Mouse (Mus musculus) midbrain, embryonic 12.5 days (tissue): Measurements from ENCODE around the gene Abr. TPM values are rescaled to one million over a fixed set of nuclear protein-coding genes. Genes with fewer than 3 reads are reported as not detected.

Experiments used
- ATAC-seq: fragments of 200-750 bp; cut with Nextera tagmentation; 2 replicates; pipeline ENCODE4 v1.8.0; 2017; ENCODE audit warnings: low read depth, moderate TSS enrichment, moderate library complexity; ENCODE audit not compliant: low FRiP score
- H3K27ac ChIP-seq: fragments of 300-500 bp; sonication (generic); replicated peaks from 2 replicates; pipeline ENCODE4 v1.5.1; 2016; ENCODE audit warnings: mild to moderate bottlenecking
- H3K27me3 ChIP-seq: fragments of 300-500 bp; sonication (generic); 2 replicates; pipeline ENCODE4 v1.6.1; 2016; ENCODE audit warnings: mild to moderate bottlenecking
- H3K36me3 ChIP-seq: fragments of 300-500 bp; sonication (generic); 2 replicates; pipeline ENCODE4 v1.6.1; 2016
- H3K4me1 ChIP-seq: fragments of 300-500 bp; sonication (generic); 2 replicates; pipeline ENCODE4 v1.6.1; 2016
- H3K4me2 ChIP-seq: fragments of 300-500 bp; sonication (generic); replicated peaks from 2 replicates; pipeline ENCODE4 v1.6.1; 2016; ENCODE audit warnings: mild to moderate bottlenecking, moderate library complexity
- H3K4me3 ChIP-seq: fragments of 300-500 bp; sonication (generic); 2 replicates; pipeline ENCODE4 v1.5.1; 2016; ENCODE audit warnings: mild to moderate bottlenecking
- H3K9ac ChIP-seq: fragments of 300-500 bp; sonication (generic); replicated peaks from 2 replicates; pipeline ENCODE4 v1.6.1; 2016; ENCODE audit warnings: mild to moderate bottlenecking, moderate library complexity
- H3K9me3 ChIP-seq: fragments of 300-500 bp; sonication (generic); 2 replicates; pipeline ENCODE4 v1.6.1; 2016; ENCODE audit warnings: mild to moderate bottlenecking
- WGBS: fragments of 180-500 bp; shearing (Covaris S2); methylation state at CpG from one replicate; pipeline ENCODE4 v1.1.7; 2016; 5-methylcytosine and 5-hydroxymethylcytosine counted together
- polyA plus RNA-seq: library from polyadenylated mRNA; unstranded; fragments of >200 nt; fragmentation: Nextera tagmentation; extraction: Ambion mirVana; gene quantifications from 2 replicates; pipeline ENCODE4 v1.2.1, GENCODE M21; 2016

The Abr gene
- polyA plus RNA-seq, 1 experiment from 2014 or later: 70.1 TPM

- H3K27me3 ChIP-seq: no peaks in the 10 kb centered on the region
- H3K4me1 ChIP-seq: peaks cover 29% of the 10 kb centered on the region
- H3K4me2 ChIP-seq: no peak overlapping the region; the same call in 1 of the 2 replicates
- no peaks in the 10 kb centered on the region for H3K9me3 ChIP-seq
- no peak overlapping the region for H3K9ac ChIP-seq
- no peaks in the 10 kb centered on the region for H3K36me3 ChIP-seq
- 72% methylated on average over 4 of the region's 4 CpGs for WGBS
- peak overlapping the region; percentile 80 for H3K27ac ChIP-seq
- no peak overlapping the region for H3K4me3 ChIP-seq
- ATAC-seq: no peak
Measured at GRCm38 (mm10) chr11:76508125-76508524, 114.0 kb downstream of the Abr start.

- Histone ChIP-seq H3K27me3 (no peaks in the 10 kb centered on the region), H3K4me1 (peaks cover 29% of the 10 kb centered on the region), H3K9me3 (no peaks in the 10 kb centered on the region), H3K36me3 (no peaks in the 10 kb centered on the region), H3K27ac (peak overlapping the region; percentile 80), H3K4me3 (no peak overlapping the region), H3K9ac (no peak overlapping the region), H3K4me2 (no peak overlapping the region; the same call in 1 of the 2 replicates)
- ATAC-seq: peak; percentile 61
- 75% methylated on average over 8 of the region's 8 CpGs for WGBS
Measured at GRCm38 (mm10) chr11:76507302-76508124, 114.6 kb downstream of the Abr start.

- H3K9me3 ChIP-seq: no peaks in the 10 kb centered on the region
- peaks cover 29% of the 10 kb centered on the region for H3K4me1 ChIP-seq
- no peak overlapping the region for H3K4me3 ChIP-seq
- no peak overlapping the region for H3K9ac ChIP-seq
- H3K27me3 ChIP-seq: no peaks in the 10 kb centered on the region
- ATAC-seq: no peak
- H3K36me3 ChIP-seq: no peaks in the 10 kb centered on the region
- H3K27ac ChIP-seq: peak overlapping the region; percentile 80
- WGBS: 88% methylated on average over 5 of the region's 5 CpGs
- H3K4me2 ChIP-seq: no peak overlapping the region
Measured at GRCm38 (mm10) chr11:76506514-76507228, 115.4 kb downstream of the Abr start.

- H3K9me3 ChIP-seq: no peaks in the 10 kb centered on the region
- H3K9ac ChIP-seq: no peak overlapping the region
- no peak overlapping the region for H3K27ac ChIP-seq
- no peaks in the 10 kb centered on the region for H3K36me3 ChIP-seq
- no peak overlapping the region for H3K4me3 ChIP-seq
- no peak overlapping the region for H3K4me2 ChIP-seq
- no peaks in the 10 kb centered on the region for H3K27me3 ChIP-seq
- peaks cover 36% of the 10 kb centered on the region for H3K4me1 ChIP-seq
- ATAC-seq: no peak
- WGBS: 87% methylated on average over 1 of the region's 1 CpGs
Measured at GRCm38 (mm10) chr11:76505106-76505505, 117.0 kb downstream of the Abr start.

- Histone ChIP-seq H3K36me3 (no peaks in the 10 kb centered on the region), H3K4me2 (no peak overlapping the region), H3K27ac (no peak overlapping the region), H3K4me3 (no peak overlapping the region), H3K9me3 (no peaks in the 10 kb centered on the region), H3K4me1 (peaks cover 39% of the 10 kb centered on the region), H3K9ac (no peak overlapping the region), H3K27me3 (no peaks in the 10 kb centered on the region)
- WGBS: 73% methylated on average over 5 of the region's 5 CpGs
- ATAC-seq: no peak
Measured at GRCm38 (mm10) chr11:76504058-76504457, 118.1 kb downstream of the Abr start.

- Histone ChIP-seq H3K9me3 (no peaks in the 10 kb centered on the region), H3K4me2 (no peak overlapping the region), H3K36me3 (no peaks in the 10 kb centered on the region), H3K9ac (no peak overlapping the region), H3K27me3 (0 out of 2 replicates have a peak, but pooled peaks cover 4% of the 10 kb centered on the region), H3K4me3 (no peak overlapping the region), H3K27ac (no peak overlapping the region), H3K4me1 (peaks cover 25% of the 10 kb centered on the region)
- no peak for ATAC-seq
- WGBS: 52% methylated on average over 1 of the region's 1 CpGs
Measured at GRCm38 (mm10) chr11:76499987-76500386, 122.1 kb downstream of the Abr start.

GRCm38 (mm10) chr11:76499564-76499963, 122.5 kb downstream of the Abr start:
- Histone ChIP-seq H3K9me3 (no peaks in the 10 kb centered on the region), H3K27me3 (0 out of 2 replicates have a peak, but pooled peaks cover 4% of the 10 kb centered on the region), H3K36me3 (no peaks in the 10 kb centered on the region), H3K4me3 (no peak overlapping the region), H3K4me1 (peaks cover 26% of the 10 kb centered on the region), H3K4me2 (no peak overlapping the region), H3K9ac (no peak overlapping the region), H3K27ac (no peak overlapping the region)
- WGBS: 79% methylated on average over 7 of the region's 7 CpGs
- ATAC-seq: no peak

GRCm38 (mm10) chr11:76497769-76498152, 124.4 kb downstream of the Abr start:
- Histone ChIP-seq H3K9ac (no peak overlapping the region), H3K27ac (no peak overlapping the region), H3K4me1 (peaks cover 41% of the 10 kb centered on the region), H3K4me2 (no peak overlapping the region), H3K36me3 (no peaks in the 10 kb centered on the region), H3K9me3 (no peaks in the 10 kb centered on the region), H3K27me3 (0 out of 2 replicates have a peak, but pooled peaks cover 7% of the 10 kb centered on the region), H3K4me3 (no peak overlapping the region)
- 82% methylated on average over 4 of the region's 4 CpGs for WGBS
- ATAC-seq: no peak

GRCm38 (mm10) chr11:76497066-76497768, 124.9 kb downstream of the Abr start:
- no peak overlapping the region for H3K9ac ChIP-seq
- peaks cover 47% of the 10 kb centered on the region for H3K4me1 ChIP-seq
- no peak overlapping the region for H3K4me2 ChIP-seq
- H3K27me3 ChIP-seq: 0 out of 2 replicates have a peak, but pooled peaks cover 7% of the 10 kb centered on the region
- no peak overlapping the region for H3K27ac ChIP-seq
- H3K9me3 ChIP-seq: no peaks in the 10 kb centered on the region
- WGBS: 74% methylated on average over 9 of the region's 9 CpGs
- no peak overlapping the region for H3K4me3 ChIP-seq
- no peaks in the 10 kb centered on the region for H3K36me3 ChIP-seq
- no peak for ATAC-seq

GRCm38 (mm10) chr11:76496086-76496771, 125.9 kb downstream of the Abr start:
- no peak overlapping the region for H3K27ac ChIP-seq
- no peak for ATAC-seq

More at GRCm38 (mm10) chr11:76496086-76496771, 125.9 kb downstream of the Abr start:
- Histone ChIP-seq H3K9ac (no peak overlapping the region), H3K4me2 (no peak overlapping the region), H3K36me3 (no peaks in the 10 kb centered on the region), H3K27me3 (0 out of 2 replicates have a peak, but pooled peaks cover 7% of the 10 kb centered on the region), H3K4me1 (peaks cover 52% of the 10 kb centered on the region), H3K9me3 (no peaks in the 10 kb centered on the region), H3K4me3 (no peak overlapping the region)
- WGBS: 70% methylated on average over 6 of the region's 6 CpGs
